Mouse (Mus musculus): ENCODE measurements around the gene Tmco3. TPM values are rescaled to one million over a fixed set of nuclear protein-coding genes. Genes with fewer than 3 reads are reported as not detected.
"Not testable (repeated sequence)": the region's sequence is repeated elsewhere in the genome, so short reads cannot be mapped to it uniquely, and the experiment has no call there.

Gene Tmco3
- polyA plus RNA-seq, 1 experiment from 2014 or later, result 34.0 TPM

DNA sequence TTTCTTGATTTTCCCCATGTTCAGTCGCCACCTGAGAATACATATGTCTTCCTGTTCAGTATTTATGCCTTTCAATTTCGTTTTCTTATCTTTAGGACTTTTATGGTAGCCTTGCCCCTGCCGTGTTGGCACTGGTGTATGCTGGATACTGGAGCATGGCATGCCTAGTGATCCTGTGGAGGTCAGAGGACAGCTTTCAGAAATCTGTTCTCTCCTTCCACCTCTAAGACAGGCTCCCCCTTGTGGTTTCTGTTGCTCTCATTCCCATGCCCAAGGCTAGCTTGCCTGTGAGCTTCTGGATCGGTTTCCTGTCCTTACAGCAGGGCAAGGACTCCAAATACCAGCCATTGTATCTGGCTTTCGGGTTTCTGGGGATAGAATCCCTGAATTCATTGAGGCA lies 38.6 kb downstream of the Tmco3 start:
- no peak overlapping the region for H3K4me3 ChIP-seq
- H3K4me1 ChIP-seq, result peaks cover 12% of the 10 kb centered on the region; the same call in 1 of the 2 replicates
- H3K36me3 ChIP-seq (replicated peaks), result 0 out of 2 replicates have a peak, but pooled peaks cover 8% of the 10 kb centered on the region
- no peaks in the 10 kb centered on the region for H3K9me3 ChIP-seq
- no peak overlapping the region for H3K27ac ChIP-seq
- peak; percentile 34 for DNase-seq (ENCODE audit: extremely low spot score, low spot score)
- no peaks in the 10 kb centered on the region for H3K27me3 ChIP-seq (ENCODE audit: poor library complexity, severe bottlenecking)
- 46% methylated on average over 5 of the region's 5 CpGs for WGBS

DNA sequence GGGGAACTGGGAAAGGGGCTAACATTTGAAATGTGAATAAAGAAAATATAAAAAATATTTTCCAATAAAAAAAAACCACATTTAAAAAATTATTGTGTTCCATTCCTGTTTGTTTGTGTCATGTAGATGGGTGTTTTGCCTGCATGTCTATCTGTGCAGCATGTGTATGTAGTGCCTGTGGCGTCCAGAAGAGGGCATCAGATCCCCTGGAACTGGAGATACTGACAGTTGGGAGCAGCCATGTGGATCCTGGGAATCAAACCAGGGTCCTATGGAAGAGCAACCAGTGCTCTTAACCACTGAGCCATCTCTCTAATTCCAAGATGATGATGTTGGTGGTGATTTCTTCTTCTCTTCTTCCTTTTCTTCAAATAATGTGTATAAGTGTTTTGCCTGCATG lies 46.7 kb downstream of the Tmco3 start:
- Histone ChIP-seq H3K36me3 (replicated peaks) (no peaks in the 10 kb centered on the region), H3K9me3 (no peaks in the 10 kb centered on the region), H3K4me1 (peaks cover 15% of the 10 kb centered on the region), H3K27me3 (ENCODE audit: poor library complexity, severe bottlenecking) (no peaks in the 10 kb centered on the region), H3K4me3 (no peak overlapping the region), H3K27ac (no peak overlapping the region)
- no peak for DNase-seq (ENCODE audit: extremely low spot score, low spot score)
- 53% methylated on average over 1 of the region's 1 CpGs for WGBS

DNA sequence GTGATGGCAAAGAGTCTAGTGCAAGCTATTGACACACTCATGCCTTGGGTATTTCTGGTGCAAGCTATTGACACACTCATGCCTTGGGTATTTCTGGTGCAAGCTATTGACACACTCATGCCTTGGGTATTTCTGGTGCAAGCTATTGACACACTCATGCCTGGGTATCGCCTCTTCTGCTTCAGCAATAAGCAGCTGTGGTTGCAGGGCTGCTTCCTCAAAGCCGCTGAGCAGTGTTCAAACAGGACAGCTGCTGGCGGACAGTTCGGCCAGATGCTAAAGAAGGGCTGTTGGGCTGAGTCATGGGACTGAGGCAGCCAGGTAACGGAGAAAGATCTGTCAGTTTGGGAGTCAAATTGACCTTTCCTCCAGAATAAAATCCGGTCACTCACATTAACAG lies 49.3 kb downstream of the Tmco3 start:
- H3K9me3 ChIP-seq; H3K4me3 ChIP-seq; DNase-seq (ENCODE audit: extremely low spot score, low spot score); H3K27me3 ChIP-seq (ENCODE audit: poor library complexity, severe bottlenecking): not testable (repeated sequence)
- Histone ChIP-seq H3K27ac (peak overlapping the region; percentile 97; the same call in 1 of the 2 replicates), H3K4me1 (peaks cover 27% of the 10 kb centered on the region), H3K36me3 (replicated peaks) (peaks cover 21% of the 10 kb centered on the region)
- 92% methylated on average over 6 of the region's 6 CpGs for WGBS

DNA sequence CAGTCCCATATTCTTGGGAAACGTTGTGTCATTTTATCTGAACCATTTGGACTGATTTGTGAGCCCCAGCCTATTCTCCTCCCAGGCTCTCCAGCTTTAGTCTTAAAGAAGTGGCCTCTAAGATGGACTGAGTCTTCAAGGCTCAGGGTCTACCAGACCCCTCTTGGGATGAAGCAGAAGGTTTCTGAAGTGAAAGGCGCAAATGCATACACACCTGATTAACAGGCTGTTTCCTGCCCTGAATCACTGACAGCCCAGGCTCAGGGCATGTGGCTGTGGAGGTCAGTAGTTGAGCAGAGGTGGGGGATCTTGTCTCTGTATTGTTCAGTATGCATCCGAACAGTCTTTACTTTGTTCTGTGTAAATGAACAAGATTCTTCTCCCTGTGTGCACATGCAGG lies 49.7 kb downstream of the Tmco3 start:
- Histone ChIP-seq H3K4me3 (peak overlapping the region; percentile 96), H3K27ac (peak overlapping the region; percentile 97), H3K27me3 (ENCODE audit: poor library complexity, severe bottlenecking) (no peaks in the 10 kb centered on the region), H3K4me1 (peaks cover 27% of the 10 kb centered on the region), H3K36me3 (replicated peaks) (peaks cover 25% of the 10 kb centered on the region), H3K9me3 (no peaks in the 10 kb centered on the region)
- WGBS, result 86% methylated on average over 3 of the region's 3 CpGs
- DNase-seq (ENCODE audit: extremely low spot score, low spot score), result no peak

DNA sequence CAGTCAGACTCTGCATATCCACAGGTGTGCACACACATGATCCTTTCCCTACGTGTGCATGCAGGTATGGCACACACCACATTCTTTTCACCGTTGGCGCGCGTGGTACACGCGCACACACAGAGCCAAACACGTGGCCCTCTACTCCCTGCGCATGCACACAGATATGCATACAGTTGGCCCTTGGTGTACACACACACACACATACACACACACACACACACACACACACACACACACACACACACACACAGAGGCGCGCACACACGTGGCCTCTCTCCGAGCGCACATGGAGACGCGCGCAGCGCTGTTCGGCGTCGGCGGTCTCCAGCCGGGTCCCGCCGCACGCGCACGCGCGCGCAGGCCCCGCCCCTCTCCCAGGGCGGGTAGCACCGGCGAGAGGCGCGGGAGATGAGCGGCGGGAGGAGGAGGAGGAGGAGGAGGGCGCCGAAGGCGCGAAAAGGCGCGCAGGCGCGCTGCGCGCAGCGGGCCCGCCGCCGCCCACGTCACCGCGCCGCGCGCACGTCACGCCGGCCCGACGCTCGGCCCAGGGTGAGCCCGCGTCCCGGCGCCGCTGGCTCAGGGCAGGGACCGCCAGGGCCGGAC lies 50.4 kb downstream of the Tmco3 start, which contains the start of gene Tfdp1:
TSS of gene Tfdp1 (plus strand) at position 497 of the 606 bp plus-strand sequence.
- peak within 1 kb of the TSS; percentile 96 for H3K4me3 ChIP-seq
- peak; percentile 84 for DNase-seq (ENCODE audit: extremely low spot score, low spot score)
- peaks cover 32% of the 10 kb centered on the region for H3K36me3 ChIP-seq (replicated peaks)
- H3K9me3 ChIP-seq, result no peaks in the 10 kb centered on the region
- H3K27me3 ChIP-seq (ENCODE audit: poor library complexity, severe bottlenecking), result no peaks in the 10 kb centered on the region
- H3K4me1 ChIP-seq, result peaks cover 27% of the 10 kb centered on the region
- 2% methylated on average over 65 of the region's 72 CpGs for WGBS
- peak within 1 kb of the TSS; percentile 97 for H3K27ac ChIP-seq

DNA sequence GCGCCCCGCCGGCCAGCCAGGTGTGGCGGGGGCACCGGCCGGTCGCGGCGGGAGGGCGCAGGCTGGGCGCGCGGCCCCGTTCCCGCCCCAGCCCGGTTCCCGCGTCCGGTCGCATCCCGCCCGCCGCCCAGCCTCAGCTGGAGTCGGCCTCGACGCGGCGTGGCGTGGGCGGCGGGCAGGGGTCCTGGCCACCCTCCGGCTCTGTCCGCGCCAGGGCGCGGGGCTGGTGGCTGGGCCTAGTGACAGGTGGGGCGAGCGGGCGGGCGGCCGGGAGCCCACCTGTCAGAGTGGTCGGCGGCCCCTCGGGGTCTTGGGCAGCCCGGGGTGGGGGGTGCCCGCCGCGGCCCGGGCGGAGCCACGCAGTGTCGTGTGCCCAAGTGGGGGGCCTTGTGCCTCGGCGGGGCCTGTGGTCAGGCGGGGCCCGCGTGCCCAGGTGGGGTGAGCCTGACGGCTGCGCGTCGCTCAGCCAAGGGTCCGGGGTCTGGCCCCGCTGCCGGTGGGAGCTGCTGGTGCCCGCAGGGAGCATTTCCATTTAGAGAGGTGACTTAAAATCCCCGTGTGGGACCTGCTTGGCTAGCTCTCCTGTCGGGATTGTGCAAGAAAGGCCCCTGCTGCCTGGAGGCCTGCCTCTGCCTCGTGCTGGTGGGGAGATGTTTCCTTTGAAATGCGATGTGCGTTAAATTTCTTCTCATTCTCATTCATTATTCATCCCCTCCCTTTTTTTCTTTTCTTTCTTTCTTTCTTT lies 51.1 kb downstream of the Tmco3 start:
- WGBS, result under 1% methylated on average over 69 of the region's 70 CpGs
- peak overlapping the region; percentile 96 for H3K4me3 ChIP-seq
- DNase-seq (ENCODE audit: extremely low spot score, low spot score), result peak; percentile 49
- peak overlapping the region; percentile 97 for H3K27ac ChIP-seq
- H3K36me3 ChIP-seq (replicated peaks), result peaks cover 39% of the 10 kb centered on the region
- peaks cover 27% of the 10 kb centered on the region for H3K4me1 ChIP-seq
- no peaks in the 10 kb centered on the region for H3K9me3 ChIP-seq
- no peaks in the 10 kb centered on the region for H3K27me3 ChIP-seq (ENCODE audit: poor library complexity, severe bottlenecking)

DNA sequence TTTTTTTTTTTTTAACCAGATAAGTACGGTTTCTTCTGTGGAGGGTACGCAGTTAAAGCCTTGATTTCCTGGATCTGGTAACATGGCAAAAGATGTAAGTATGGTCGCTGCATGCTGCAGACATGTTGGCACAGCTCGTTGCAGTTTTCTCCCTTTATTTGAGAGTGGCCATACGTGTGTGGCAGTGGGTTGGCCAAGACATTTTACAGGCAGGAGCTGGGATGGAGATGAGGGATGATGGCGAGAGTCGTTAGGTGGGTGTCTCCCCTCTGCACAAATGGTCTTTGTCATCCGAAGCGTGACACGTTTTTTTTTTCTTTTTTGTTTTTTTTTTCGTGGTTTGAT lies 51.6 kb downstream of the Tmco3 start:
- H3K4me1 ChIP-seq, result peaks cover 27% of the 10 kb centered on the region
- H3K27ac ChIP-seq, result peak overlapping the region; percentile 97
- DNase-seq (ENCODE audit: extremely low spot score, low spot score), result no peak
- peaks cover 45% of the 10 kb centered on the region for H3K36me3 ChIP-seq (replicated peaks)
- H3K9me3 ChIP-seq, result no peaks in the 10 kb centered on the region
- peak overlapping the region; percentile 96 for H3K4me3 ChIP-seq
- H3K27me3 ChIP-seq (ENCODE audit: poor library complexity, severe bottlenecking), result no peaks in the 10 kb centered on the region
- 11% methylated on average over 11 of the region's 11 CpGs for WGBS

DNA sequence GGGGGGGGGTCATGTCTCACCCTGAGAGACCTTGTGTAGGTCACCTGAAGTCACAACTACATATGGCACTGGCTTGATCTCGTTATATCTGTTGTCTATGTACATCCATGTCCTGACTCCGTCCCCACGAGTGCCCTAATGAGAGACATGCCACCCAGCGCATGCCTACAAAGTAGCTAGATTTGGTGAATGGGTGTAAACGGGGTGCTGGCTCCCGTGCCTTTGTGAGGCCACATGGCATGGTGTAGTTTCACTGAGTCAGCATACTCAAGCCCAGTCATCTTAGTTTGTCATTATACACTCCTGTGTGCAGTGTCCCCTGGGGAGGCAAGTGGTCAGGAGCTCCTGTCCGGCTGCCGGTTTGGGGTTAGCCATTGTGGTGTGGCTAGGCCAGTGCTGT lies 52.7 kb downstream of the Tmco3 start:
- 0 out of 2 replicates have a peak overlapping the region, but pooled peaks have one; percentile 35 for H3K27ac ChIP-seq
- H3K9me3 ChIP-seq, result no peaks in the 10 kb centered on the region
- no peak for DNase-seq (ENCODE audit: extremely low spot score, low spot score)
- H3K4me1 ChIP-seq, result peaks cover 27% of the 10 kb centered on the region
- no peaks in the 10 kb centered on the region for H3K27me3 ChIP-seq (ENCODE audit: poor library complexity, severe bottlenecking)
- peak overlapping the region; percentile 96 for H3K4me3 ChIP-seq
- 91% methylated on average over 8 of the region's 8 CpGs for WGBS
- H3K36me3 ChIP-seq (replicated peaks), result peaks cover 55% of the 10 kb centered on the region

DNA sequence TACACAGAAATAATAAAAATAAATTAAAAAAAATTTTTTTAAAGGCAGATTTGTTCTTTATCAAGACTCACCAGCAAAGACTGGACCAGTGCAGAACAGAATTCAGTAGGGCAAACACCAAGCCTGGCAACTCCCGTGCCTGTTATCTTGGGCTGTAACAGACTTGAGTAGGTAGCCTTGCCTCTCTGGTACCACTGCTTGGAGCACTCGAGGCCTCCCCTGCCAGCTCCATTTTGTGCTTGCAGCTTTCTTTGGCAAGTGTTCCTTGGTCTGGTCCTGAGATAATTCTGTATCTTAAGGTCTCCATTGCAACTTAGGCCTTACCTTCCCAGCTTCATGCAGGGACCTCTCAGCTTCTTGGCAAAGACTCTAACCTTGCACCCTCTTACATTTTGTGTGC lies 54.4 kb downstream of the Tmco3 start:
- peaks cover 72% of the 10 kb centered on the region for H3K36me3 ChIP-seq (replicated peaks)
- no peaks in the 10 kb centered on the region for H3K27me3 ChIP-seq (ENCODE audit: poor library complexity, severe bottlenecking)
- 91% methylated on average over 2 of the region's 2 CpGs for WGBS

DNA sequence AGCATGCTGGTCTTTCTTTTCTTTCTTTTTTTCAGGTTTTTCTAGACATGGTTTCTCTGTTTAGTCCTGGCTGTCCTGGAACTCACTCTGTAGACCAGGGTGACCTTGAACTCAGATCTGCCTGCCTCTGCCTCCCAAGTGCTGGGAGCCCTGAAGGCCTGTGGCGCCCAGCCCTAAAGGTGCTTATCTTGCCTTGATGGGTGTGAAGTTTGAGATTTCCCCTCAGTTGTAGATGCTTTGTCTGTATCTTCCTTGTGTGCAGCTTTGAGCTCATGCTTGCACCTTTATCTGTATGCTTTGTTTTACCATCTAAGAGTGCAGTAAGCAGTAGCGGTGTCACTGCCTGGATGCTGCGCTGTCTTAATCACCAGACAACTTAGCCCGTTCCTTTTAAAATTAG lies 55.1 kb downstream of the Tmco3 start:
- H3K9me3 ChIP-seq, result no peaks in the 10 kb centered on the region
- peaks cover 20% of the 10 kb centered on the region for H3K4me1 ChIP-seq
- DNase-seq (ENCODE audit: extremely low spot score, low spot score), result no peak
- no peak overlapping the region for H3K4me3 ChIP-seq
- H3K27ac ChIP-seq, result no peak overlapping the region
- 94% methylated on average over 4 of the region's 4 CpGs for WGBS
- H3K27me3 ChIP-seq (ENCODE audit: poor library complexity, severe bottlenecking), result no peaks in the 10 kb centered on the region
- H3K36me3 ChIP-seq (replicated peaks), result peaks cover 80% of the 10 kb centered on the region

More for the DNA sequence above, 54.4 kb downstream of the Tmco3 start:
- Histone ChIP-seq H3K4me1 (peaks cover 27% of the 10 kb centered on the region), H3K4me3 (no peak overlapping the region), H3K9me3 (no peaks in the 10 kb centered on the region), H3K27ac (no peak overlapping the region)
- DNase-seq (ENCODE audit: extremely low spot score, low spot score), result no peak

DNA sequence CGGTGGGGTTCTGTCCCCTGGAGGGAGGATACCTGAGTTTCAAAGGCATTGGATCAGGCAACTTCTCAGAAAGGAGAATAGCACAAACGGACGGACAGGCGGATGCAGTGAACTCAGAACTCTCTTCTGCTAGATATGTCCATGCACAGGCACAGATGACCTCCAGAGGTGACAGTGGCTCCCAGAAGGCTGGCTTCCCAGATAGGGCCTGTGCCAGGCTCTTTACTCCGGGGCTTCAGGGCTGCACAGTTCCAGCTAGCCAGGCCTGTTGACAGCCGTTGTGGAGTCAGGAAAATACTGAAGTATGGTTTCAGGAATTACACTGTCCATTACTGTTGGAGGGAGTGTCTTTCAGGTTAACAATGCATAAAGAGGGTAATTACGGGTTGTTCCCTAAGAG lies 62.1 kb downstream of the Tmco3 start:
- Histone ChIP-seq H3K36me3 (replicated peaks) (peaks cover 100% of the 10 kb centered on the region), H3K27me3 (ENCODE audit: poor library complexity, severe bottlenecking) (no peaks in the 10 kb centered on the region), H3K4me3 (no peak overlapping the region), H3K27ac (no peak overlapping the region), H3K4me1 (no peaks in the 10 kb centered on the region), H3K9me3 (no peaks in the 10 kb centered on the region)
- no peak for DNase-seq (ENCODE audit: extremely low spot score, low spot score)
- WGBS, result 91% methylated on average over 7 of the region's 7 CpGs

DNA sequence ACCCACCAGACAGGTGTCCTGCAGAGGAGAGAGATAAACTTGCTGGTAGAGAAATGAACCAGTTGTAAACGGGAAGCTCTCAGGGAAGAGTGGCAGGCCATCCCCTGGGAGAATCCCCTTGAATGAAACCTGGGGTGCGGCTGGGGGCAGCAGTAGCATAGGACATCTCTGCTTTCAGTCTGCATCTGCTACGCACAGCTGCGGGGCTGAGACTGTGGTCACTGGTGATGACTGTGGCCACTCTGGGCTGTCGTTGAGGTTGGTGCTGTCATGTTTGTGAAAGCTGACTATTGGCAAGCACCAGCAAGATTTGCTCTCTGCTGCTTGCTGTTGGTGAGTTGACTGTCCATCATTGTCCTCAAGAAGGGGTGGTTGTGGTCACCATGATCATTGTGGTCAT lies 63.6 kb downstream of the Tmco3 start:
- DNase-seq (ENCODE audit: extremely low spot score, low spot score), result no peak
- WGBS, result 92% methylated on average over 5 of the region's 5 CpGs
- Histone ChIP-seq H3K4me3 (no peak overlapping the region), H3K4me1 (no peaks in the 10 kb centered on the region), H3K27ac (no peak overlapping the region), H3K9me3 (no peaks in the 10 kb centered on the region), H3K27me3 (ENCODE audit: poor library complexity, severe bottlenecking) (no peaks in the 10 kb centered on the region), H3K36me3 (replicated peaks) (peaks cover 100% of the 10 kb centered on the region)

DNA sequence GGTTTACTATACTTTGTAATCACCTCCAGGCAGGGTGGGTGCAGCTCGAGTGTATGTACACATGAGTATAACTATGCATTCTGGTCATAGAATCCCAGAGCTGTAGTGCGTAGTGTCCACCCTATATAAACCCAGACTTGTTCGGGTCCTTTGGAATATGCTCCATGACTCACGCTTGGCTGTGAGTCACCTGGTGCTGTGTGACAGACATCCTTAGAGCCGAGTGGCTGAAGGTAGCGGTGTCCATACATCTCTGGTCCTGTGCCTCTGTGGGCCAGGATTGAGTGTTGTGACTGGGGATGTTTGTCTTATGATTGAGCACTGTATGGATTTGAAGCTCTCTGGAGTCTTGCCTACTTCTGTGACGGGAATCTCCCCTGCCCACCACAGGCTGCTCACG lies 64.6 kb downstream of the Tmco3 start:
- DNase-seq (ENCODE audit: extremely low spot score, low spot score), result no peak
- H3K36me3 ChIP-seq (replicated peaks), result peaks cover 100% of the 10 kb centered on the region
- H3K4me3 ChIP-seq, result no peak overlapping the region
- H3K4me1 ChIP-seq, result no peaks in the 10 kb centered on the region
- 94% methylated on average over 8 of the region's 8 CpGs for WGBS
- no peak overlapping the region for H3K27ac ChIP-seq
- H3K9me3 ChIP-seq, result no peaks in the 10 kb centered on the region
- no peaks in the 10 kb centered on the region for H3K27me3 ChIP-seq (ENCODE audit: poor library complexity, severe bottlenecking)
